Mouse (Mus musculus) heart, postnatal 0 days (tissue): ENCODE data around the gene Ak6.

Experiments used
- CTCF ChIP-seq: IDR thresholded peaks from 2 replicates; pipeline ENCODE4 v1.5.1; 2016; ENCODE audit warnings: antibody characterized with exemption, control low read depth, low read depth
- EP300 ChIP-seq: IDR thresholded peaks from 2 replicates; pipeline ENCODE4 v1.6.1; 2016; ENCODE audit warnings: antibody characterized with exemption, low read depth

DNA sequence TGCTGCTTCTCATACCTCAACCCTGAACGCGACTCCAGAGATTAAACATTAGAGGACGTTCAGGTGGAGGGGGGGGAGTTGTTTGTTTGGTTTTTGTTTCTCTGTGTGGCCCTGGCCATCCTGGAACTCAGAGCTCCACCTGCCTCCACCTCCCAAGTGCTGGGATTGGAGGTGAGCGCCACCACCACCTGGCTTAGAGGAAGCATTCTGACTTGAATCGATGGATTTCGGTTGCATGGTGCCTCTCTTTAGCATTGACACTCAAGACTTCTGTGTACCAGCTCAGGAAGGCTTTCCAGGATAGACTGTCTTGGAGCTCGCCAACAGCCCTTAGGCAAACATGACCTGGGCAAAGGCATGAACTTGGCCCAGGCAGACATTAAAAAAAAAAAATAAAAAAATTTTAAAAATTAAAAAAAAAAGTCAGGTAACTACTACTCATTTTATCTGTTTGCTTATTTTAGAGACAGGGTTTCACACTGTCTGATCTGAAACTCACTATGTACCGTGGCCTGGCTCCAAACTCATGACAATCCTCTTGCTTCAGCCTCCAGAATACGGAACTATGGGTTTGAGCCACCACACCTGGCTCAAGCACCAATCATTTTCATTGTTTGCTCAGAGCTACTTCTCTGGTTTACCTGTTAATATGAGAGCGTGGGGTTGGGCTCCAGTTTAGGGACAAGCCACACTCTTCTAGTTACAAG lies 47.6 kb upstream of the Ak6 start:
- TF ChIP-seq EP300 = no peak
- TF ChIP-seq CTCF = no peak
